Mouse (Mus musculus) neural tube, embryonic 11.5 days (tissue): Measurements from ENCODE around the gene Gm49318. TPM values are rescaled to one million over a fixed set of nuclear protein-coding genes. Genes with fewer than 3 reads are reported as not detected.
A peak's percentile ranks its signal among the peaks of the same experiment; 100 is the strongest.

Source experiments
- ATAC-seq: fragments of 200-750 bp; cut with Nextera tagmentation; 2 replicates; pipeline ENCODE4 v1.8.0; 2017; ENCODE audit warnings: moderate number of reproducible peaks, mild to moderate bottlenecking, moderate TSS enrichment, moderate library complexity; ENCODE audit not compliant: insufficient read depth, low FRiP score, low TSS enrichment
- DNase-seq: peaks from one replicate; pipeline ENCODE4 v3.0.0-alpha.2; 2015; ENCODE audit warnings: low spot score
- H3K27ac ChIP-seq: fragments of 300-500 bp; sonication (generic); 2 replicates; pipeline ENCODE4 v1.5.1; 2014; ENCODE audit warnings: low read depth, mild to moderate bottlenecking, low read length
- H3K27me3 ChIP-seq: fragments of 300-500 bp; sonication (generic); 2 replicates; pipeline ENCODE4 v1.6.1; 2014; ENCODE audit warnings: mild to moderate bottlenecking, low read length, mixed read lengths; ENCODE audit not compliant: control insufficient read depth, insufficient read depth
- H3K36me3 ChIP-seq: fragments of 300-500 bp; sonication (generic); 2 replicates; pipeline ENCODE4 v1.6.1; 2014; ENCODE audit warnings: mild to moderate bottlenecking, low read length, moderate library complexity, mixed read lengths; ENCODE audit not compliant: control insufficient read depth, insufficient read depth
- H3K4me1 ChIP-seq: fragments of 300-500 bp; sonication (generic); 2 replicates; pipeline ENCODE4 v1.6.1; 2014; ENCODE audit warnings: low read length, mixed read lengths; ENCODE audit not compliant: control insufficient read depth, insufficient read depth
- H3K4me2 ChIP-seq: fragments of 300-500 bp; sonication (generic); 2 replicates; pipeline ENCODE4 v1.6.1; 2014; ENCODE audit warnings: low read depth, mild to moderate bottlenecking, moderate library complexity
- H3K4me3 ChIP-seq: fragments of 300-500 bp; sonication (generic); 2 replicates; pipeline ENCODE4 v1.5.1; 2014; ENCODE audit warnings: low read depth, low read length
- H3K9ac ChIP-seq: fragments of 300-500 bp; sonication (generic); 2 replicates; pipeline ENCODE4 v1.6.1; 2014; ENCODE audit warnings: mild to moderate bottlenecking, low read length
- H3K9me3 ChIP-seq: fragments of 300-500 bp; sonication (generic); 2 replicates; pipeline ENCODE4 v1.6.1; 2016; ENCODE audit warnings: low read length; ENCODE audit not compliant: control insufficient read depth
- WGBS: fragments of 180-500 bp; shearing (Covaris S2); extraction: QIAGEN DNeasy Blood & Tissue Kit; methylation state at CpG from one replicate; pipeline ENCODE4 v1.1.7; 2014; 5-methylcytosine and 5-hydroxymethylcytosine counted together
- polyA plus RNA-seq: library from polyadenylated mRNA; unstranded; fragments of >200 nt; fragmentation: Nextera tagmentation; extraction: Ambion mirVana; gene quantifications from 2 replicates; pipeline ENCODE4 v1.2.1, GENCODE M21; 2014

Gm49318 gene
- polyA plus RNA-seq, 1 experiment from 2014 or later: not detected

- peaks cover 9% of the 10 kb centered on the region for H3K4me1 ChIP-seq
- H3K27ac ChIP-seq: peak within 1 kb of the TSS; percentile 11; the same call in 1 of the 2 replicates
- no peaks in the 10 kb centered on the region for H3K9me3 ChIP-seq
- H3K4me3 ChIP-seq: peak within 1 kb of the TSS; percentile 70
- peak; percentile 100 for DNase-seq
- no peaks in the 10 kb centered on the region for H3K27me3 ChIP-seq
- peak within 1 kb of the TSS; percentile 92 for H3K4me2 ChIP-seq
- peaks cover 6% of the 10 kb centered on the region for H3K36me3 ChIP-seq
- peak; percentile 98 for ATAC-seq
- 6% methylated on average over 57 of the region's 57 CpGs for WGBS
- H3K9ac ChIP-seq: peak within 1 kb of the TSS; percentile 58
Measured at GRCm38 (mm10) chr9:22002194-22003162, 68.6 kb downstream of the Gm49318 start, which contains the start of the genes Ccdc151 and Prkcsh. TSS of gene Ccdc151 (minus strand) at chr9:22002634. TSS of gene Prkcsh (plus strand) at chr9:22002806.

GRCm38 (mm10) chr9:22001633-22002032 lies 69.4 kb downstream of the Gm49318 start:
- WGBS: 89% methylated on average over 4 of the region's 4 CpGs
- Histone ChIP-seq H3K27ac (no peak overlapping the region), H3K9me3 (no peaks in the 10 kb centered on the region), H3K4me3 (no peak overlapping the region), H3K36me3 (peaks cover 3% of the 10 kb centered on the region; the same call in 1 of the 2 replicates), H3K27me3 (no peaks in the 10 kb centered on the region), H3K4me2 (no peak overlapping the region), H3K4me1 (peaks cover 9% of the 10 kb centered on the region), H3K9ac (no peak overlapping the region)
- DNase-seq (no peak), ATAC-seq (no peak)

- WGBS: 92% methylated on average over 6 of the region's 6 CpGs
- no peak overlapping the region for H3K4me3 ChIP-seq
- no peaks in the 10 kb centered on the region for H3K27me3 ChIP-seq
- H3K36me3 ChIP-seq: peaks cover 3% of the 10 kb centered on the region; the same call in 1 of the 2 replicates
- H3K27ac ChIP-seq: no peak overlapping the region
- DNase-seq (no peak), ATAC-seq (no peak)
- H3K9me3 ChIP-seq: no peaks in the 10 kb centered on the region
- no peak overlapping the region for H3K9ac ChIP-seq
- H3K4me1 ChIP-seq: peaks cover 9% of the 10 kb centered on the region
- no peak overlapping the region for H3K4me2 ChIP-seq
Measured at GRCm38 (mm10) chr9:22000296-22000695, 70.8 kb downstream of the Gm49318 start.

- H3K9me3 ChIP-seq: no peaks in the 10 kb centered on the region
- H3K4me3 ChIP-seq: no peak overlapping the region
- WGBS: 83% methylated on average over 3 of the region's 3 CpGs
- H3K4me1 ChIP-seq: no peaks in the 10 kb centered on the region
- H3K9ac ChIP-seq: no peak overlapping the region
- H3K36me3 ChIP-seq: no peaks in the 10 kb centered on the region
- no peak overlapping the region for H3K27ac ChIP-seq
- DNase-seq (no peak), ATAC-seq (no peak)
- peaks cover 7% of the 10 kb centered on the region for H3K27me3 ChIP-seq
- no peak overlapping the region for H3K4me2 ChIP-seq
Measured at GRCm38 (mm10) chr9:21996178-21996867, 74.7 kb downstream of the Gm49318 start.

GRCm38 (mm10) chr9:21992227-21992626 lies 78.8 kb downstream of the Gm49318 start:
- no peak for DNase-seq
- Histone ChIP-seq H3K27ac (no peak overlapping the region), H3K4me2 (no peak overlapping the region), H3K4me1 (peaks cover 16% of the 10 kb centered on the region), H3K27me3 (peaks cover 48% of the 10 kb centered on the region), H3K9me3 (no peaks in the 10 kb centered on the region), H3K4me3 (no peak overlapping the region), H3K36me3 (no peaks in the 10 kb centered on the region), H3K9ac (no peak overlapping the region)
- WGBS: 85% methylated on average over 4 of the region's 4 CpGs
- no peak for ATAC-seq

- no peaks in the 10 kb centered on the region for H3K36me3 ChIP-seq
- peak within 1 kb of the TSS; percentile 42 for H3K4me3 ChIP-seq
- no peak within 1 kb of the TSS for H3K27ac ChIP-seq
- peak within 1 kb of the TSS; percentile 77 for H3K4me2 ChIP-seq
- under 1% methylated on average over 42 of the region's 42 CpGs for WGBS
- ATAC-seq: 0 out of 2 replicates have a peak, but pooled peaks have one; percentile 36
- DNase-seq: peak; percentile 38
- peaks cover 57% of the 10 kb centered on the region for H3K27me3 ChIP-seq
- peaks cover 16% of the 10 kb centered on the region for H3K4me1 ChIP-seq
- no peaks in the 10 kb centered on the region for H3K9me3 ChIP-seq
- peak within 1 kb of the TSS; percentile 50 for H3K9ac ChIP-seq
Measured at GRCm38 (mm10) chr9:21989230-21990110, 81.6 kb downstream of the Gm49318 start, which contains the start of gene Rgl3. TSS of gene Rgl3 (minus strand) at chr9:21989446.

- no peak for ATAC-seq
- H3K9ac ChIP-seq: peak overlapping the region; percentile 15; the same call in 1 of the 2 replicates
- WGBS: 1% methylated on average over 32 of the region's 32 CpGs
- no peaks in the 10 kb centered on the region for H3K36me3 ChIP-seq
- DNase-seq: peak; percentile 53
- no peaks in the 10 kb centered on the region for H3K9me3 ChIP-seq
- peaks cover 16% of the 10 kb centered on the region for H3K4me1 ChIP-seq
- no peak overlapping the region for H3K27ac ChIP-seq
- peak overlapping the region; percentile 42 for H3K4me3 ChIP-seq
- H3K27me3 ChIP-seq: peaks cover 57% of the 10 kb centered on the region
- H3K4me2 ChIP-seq: peak overlapping the region; percentile 77
Measured at GRCm38 (mm10) chr9:21988421-21989101, 82.5 kb downstream of the Gm49318 start.
